Mouse (Mus musculus) neural tube, embryonic 10.5 days (tissue): ENCODE measurements around the gene Olfr1002.
"Not testable (repeated sequence)": the region's sequence is repeated elsewhere in the genome, so short reads cannot be mapped to it uniquely, and the experiment has no call there.

Experiments used
- DNase-seq: peaks from one replicate; pipeline ENCODE4 v3.0.0-alpha.2; 2017; ENCODE audit warnings: low spot score; ENCODE audit errors: extremely low spot score

The Olfr1002 gene

DNA sequence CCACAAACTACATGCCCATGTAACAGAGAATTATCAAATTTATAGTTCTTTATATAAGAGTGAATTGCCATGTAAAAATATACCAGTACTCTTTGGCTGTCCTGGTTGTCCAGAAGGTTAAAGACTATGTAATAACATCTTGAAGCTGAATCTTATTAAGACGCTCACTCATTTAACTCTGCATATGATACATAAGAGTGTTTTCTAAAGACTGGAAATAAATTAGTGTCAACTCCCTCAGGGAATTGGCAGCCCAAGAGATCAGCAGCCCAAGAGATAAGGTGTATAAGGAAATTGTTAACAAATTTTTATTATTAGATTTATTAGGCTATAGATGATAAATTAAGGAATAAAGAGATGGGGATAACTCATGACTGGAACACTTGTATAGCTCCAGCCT lies at the start of gene Olfr1002:
Gene Olfr1002 (minus strand): TSS at position 101 of the 400 bp plus-strand sequence.
- no peak for DNase-seq

DNA sequence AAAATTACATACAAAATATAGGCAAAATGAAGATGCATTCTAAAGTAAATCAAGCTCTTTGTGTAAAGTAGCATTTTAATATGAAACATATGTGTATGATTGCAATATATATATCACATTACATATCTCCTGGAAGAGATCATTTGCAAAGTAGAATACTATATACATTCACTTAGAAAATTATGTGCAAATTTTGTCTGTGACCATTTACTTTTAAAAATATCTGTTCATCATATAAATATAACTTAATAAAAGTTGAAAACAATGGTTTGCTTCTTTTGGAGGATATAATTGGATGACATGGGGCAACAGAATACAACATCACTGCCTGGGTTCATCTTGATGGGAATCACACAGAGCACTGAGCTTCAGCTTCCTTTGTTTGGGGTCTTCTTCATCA lies 38.6 kb upstream of the Olfr1002 start, which contains the start of gene Olfr1008:
Gene Olfr1008 (plus strand): TSS at position 301 of the 400 bp plus-strand sequence.
- DNase-seq, result no peak

DNA sequence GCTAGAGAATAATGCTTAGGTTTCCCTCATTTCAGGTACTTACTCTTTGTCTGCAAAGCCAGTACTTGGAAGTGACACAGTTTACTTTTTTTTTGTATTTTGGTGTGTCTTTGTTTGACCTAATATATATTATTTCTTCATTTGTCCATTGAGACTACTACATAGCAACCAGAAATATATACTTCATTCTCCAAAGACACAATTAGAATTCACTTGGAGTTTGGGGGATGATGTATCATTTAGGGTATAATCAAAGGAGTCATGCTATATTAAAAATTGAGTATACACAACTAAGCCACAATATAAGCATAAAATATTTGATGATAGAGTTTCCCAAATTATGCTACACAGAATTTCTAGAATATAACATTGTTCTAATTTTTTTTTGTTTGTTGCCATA lies 28.2 kb upstream of the Olfr1002 start, which contains the start of gene Olfr1006:
Gene Olfr1006 (minus strand): TSS at position 101 of the 400 bp plus-strand sequence.
- no peak for DNase-seq

DNA sequence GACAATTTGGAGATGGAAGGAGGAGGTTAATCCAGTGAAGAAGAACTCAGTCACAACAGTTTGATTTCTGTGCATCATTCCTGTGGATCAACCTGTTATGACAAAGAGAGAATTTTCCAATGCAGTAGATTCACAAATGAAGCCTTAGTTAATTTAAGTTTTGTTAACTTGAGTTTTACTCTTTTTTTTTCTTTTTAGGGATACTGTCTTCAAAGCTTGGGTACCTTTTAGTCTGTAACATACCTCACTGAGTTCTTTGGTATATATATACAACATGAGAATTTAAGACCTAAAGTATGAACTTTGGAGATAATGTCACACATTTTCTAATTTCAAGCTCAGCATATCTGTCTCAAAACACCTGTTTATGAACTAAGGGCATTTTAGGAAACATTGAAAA lies 13.9 kb upstream of the Olfr1002 start, which contains the start of gene Olfr154:
Gene Olfr154 (minus strand): TSS at position 101 of the 400 bp plus-strand sequence.
- DNase-seq, result not testable (repeated sequence)

DNA sequence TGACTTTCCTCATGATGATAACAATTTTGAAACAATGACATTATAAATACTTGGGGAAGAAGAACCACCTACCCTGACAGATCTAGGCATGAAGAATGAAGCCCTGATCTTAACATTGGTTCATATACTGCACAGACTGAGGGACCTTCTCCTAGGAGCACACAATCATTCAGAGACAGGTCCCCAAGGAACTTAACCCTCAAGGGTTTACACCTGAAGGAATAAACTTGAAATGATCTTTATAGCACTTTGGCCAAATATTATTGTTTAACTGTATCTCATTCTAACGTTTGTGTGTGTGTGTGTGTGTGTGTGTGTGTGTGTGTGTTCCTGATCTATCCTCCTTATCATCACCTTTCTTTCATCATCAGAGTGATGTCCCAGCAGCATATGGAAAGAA lies 38.7 kb downstream of the Olfr1002 start, which contains the start of gene Olfr1000:
Gene Olfr1000 (minus strand): TSS at position 101 of the 400 bp plus-strand sequence.
- no peak for DNase-seq
